Mouse (Mus musculus): ENCODE measurements around the gene Mgst2.

Mgst2 gene

DNA sequence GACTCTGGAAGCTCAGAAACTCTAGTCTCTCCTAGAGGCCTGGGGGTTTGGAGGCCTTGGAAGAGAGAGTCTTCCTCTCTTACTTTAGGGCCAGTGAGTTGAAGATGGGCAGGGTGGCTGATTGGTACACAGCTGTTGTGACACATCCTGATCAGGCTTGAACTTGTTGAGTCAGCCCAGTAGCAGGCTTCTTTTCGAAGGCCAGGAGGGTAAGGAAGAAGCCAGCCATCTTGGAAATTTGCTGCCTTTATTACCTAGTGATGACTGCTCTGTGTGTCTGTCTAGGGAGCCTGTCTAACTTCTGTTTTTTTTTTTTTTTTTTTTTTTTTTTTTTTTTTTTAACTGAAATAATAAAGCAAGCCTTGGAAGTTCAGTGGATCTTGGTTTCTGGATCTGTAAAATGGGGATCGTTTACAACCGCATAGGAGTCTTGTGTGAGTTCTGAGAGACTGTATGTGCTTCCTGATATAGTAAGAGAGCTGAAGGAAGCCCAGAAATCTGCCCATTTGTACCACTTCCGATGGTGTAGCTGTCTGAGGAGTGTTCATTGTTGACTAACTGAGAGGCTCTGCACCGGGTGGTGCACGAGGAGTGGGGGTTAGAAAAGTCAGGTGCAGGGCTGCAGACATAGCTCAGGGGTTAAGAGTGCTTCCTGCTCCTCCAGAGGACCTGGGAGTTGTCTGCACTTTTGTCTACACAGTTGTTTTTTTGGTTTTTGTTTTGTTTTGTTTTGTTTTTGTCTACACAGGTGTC lies 5.7 kb upstream of the Mgst2 start:
- DNase-seq (ENCODE audit: low spot score in 2 of 2): no peak

DNA sequence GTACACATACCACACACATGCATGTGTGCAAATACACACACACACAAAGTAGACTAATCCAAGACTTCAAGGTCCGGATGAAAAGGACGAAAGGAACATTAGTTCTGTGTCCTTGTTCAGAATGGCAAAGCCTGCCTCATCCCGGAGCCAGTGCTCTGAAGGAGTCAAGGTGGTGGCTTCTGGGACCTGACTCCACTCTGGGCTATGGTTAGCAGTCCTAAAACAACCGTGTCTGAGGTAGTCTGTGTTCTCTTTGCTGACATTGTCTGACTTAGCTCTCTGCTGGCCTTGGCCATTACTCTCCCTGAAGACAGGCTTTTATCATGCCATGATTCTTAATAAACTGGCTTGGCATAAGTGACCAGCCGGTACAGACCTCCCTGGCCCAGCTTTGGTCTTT lies 745 bp upstream of the Mgst2 start:
- no peak for DNase-seq (ENCODE audit: low spot score in 2 of 2)

DNA sequence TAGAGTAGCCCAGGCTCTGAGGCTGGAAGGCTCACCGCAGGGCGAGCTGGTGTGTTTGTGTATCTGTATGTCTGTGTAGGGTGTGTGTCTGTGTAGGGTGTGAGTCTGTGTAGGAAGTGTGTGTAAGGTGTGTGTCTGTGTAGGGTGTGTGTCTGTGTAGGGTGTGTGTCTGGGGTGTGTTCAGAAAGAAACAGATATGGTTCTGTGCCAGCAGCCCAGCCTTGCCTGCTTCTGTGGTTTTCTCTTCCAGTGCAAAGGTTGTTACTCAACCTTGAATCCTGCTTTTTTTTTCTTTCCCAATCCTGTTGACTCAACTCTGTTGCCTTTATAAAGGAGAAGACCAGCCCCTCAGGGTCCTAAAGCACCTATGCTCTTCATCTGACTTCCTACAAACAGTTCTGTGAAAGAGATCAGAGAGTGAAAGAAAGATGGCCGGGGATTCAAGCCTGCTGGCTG lies 689 bp downstream of the Mgst2 start:
- no peak for DNase-seq (ENCODE audit: low spot score in 2 of 2)

DNA sequence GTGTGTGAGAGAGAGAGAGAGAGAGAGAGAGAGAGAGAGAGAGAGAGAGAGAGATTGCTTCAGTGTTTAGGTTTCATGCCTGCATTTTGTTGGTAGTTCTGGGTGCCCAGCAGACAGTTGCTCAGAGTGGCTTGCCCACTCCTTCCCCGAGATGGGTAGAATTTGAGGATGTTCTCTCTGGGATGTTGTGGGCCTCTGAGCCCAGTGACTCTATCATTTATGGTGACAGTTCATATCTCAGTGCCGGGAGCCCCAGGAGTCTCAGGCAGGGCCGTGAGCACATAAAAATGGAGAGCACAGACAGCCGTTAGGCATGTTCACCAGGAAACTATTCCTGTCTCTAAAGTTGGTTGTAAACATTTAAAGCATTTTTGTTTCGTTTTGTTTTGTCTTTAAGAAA lies 1.2 kb downstream of the Mgst2 start:
- DNase-seq (ENCODE audit: low spot score in 2 of 2): no peak

DNA sequence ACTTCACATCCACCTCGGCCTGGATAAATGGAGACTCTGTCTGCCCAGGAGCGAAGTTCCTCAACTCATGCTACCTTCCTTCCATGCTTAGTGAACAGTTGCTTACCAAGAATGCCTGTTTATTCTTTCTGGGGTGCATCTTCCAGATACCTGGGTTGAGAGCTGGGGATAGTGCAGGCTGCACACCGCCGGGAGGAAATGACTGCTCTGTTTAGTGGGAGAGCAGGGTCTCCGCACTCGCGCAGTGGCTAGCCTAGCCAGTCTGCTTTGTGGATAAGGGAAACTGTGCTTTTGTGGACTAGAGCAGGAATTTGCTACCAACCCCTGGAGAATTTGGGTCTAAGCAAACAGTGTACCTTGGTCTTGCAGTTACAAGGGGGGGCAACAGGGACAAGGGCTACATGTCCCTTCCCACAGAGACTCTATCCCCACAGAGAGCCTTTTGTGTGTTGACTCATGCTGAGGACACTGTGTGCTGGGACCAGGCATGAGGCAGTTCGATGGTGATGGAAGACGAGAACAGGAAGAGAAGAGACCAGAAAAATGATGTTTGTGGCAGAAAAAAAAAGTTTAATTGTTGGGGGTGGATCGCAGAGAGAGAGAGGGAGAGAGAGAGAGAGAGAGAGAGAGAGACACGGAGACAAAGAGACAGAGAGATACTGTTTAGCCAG lies 1.9 kb downstream of the Mgst2 start:
- DNase-seq (ENCODE audit: low spot score in 2 of 2): peak in 1 of 2 experiments; percentile 67

DNA sequence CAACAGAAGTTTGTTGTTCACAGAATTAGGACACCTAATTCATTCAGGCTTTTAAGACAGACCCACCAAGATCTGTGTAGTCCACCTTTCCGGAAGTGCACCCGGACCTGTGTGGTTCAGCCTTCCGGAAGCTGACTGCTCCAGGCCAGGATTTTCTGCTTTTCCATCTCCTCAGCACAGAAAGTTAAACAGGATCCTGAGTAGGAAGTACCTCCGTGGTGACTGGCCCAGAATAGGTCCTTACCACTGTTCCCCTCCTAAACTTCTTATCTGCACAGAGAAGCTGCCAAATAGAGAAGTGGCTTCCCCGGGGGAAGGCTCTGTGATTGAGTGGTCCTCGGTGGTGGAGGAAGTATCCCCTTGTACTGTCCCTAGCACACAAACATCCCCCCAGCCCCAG lies 2.4 kb downstream of the Mgst2 start:
- DNase-seq (ENCODE audit: low spot score in 2 of 2): peak in 1 of 2 experiments; percentile 66

DNA sequence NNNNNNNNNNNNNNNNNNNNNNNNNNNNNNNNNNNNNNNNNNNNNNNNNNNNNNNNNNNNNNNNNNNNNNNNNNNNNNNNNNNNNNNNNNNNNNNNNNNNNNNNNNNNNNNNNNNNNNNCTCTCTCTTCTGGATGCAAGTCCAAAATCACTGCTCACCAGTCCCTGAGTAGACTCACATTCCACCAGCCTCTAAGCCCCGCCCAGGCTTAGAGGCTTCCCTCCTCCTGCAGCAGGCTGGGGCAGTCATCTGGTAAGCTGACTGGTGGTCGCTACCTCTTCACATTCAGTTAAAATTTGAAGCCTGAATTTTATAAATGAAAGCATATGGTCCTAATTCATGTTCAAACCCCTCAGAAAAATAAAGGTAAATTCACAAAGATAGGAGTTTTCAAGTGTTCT lies 8.4 kb downstream of the Mgst2 start:
- no peak for DNase-seq (ENCODE audit: low spot score in 2 of 2)

DNA sequence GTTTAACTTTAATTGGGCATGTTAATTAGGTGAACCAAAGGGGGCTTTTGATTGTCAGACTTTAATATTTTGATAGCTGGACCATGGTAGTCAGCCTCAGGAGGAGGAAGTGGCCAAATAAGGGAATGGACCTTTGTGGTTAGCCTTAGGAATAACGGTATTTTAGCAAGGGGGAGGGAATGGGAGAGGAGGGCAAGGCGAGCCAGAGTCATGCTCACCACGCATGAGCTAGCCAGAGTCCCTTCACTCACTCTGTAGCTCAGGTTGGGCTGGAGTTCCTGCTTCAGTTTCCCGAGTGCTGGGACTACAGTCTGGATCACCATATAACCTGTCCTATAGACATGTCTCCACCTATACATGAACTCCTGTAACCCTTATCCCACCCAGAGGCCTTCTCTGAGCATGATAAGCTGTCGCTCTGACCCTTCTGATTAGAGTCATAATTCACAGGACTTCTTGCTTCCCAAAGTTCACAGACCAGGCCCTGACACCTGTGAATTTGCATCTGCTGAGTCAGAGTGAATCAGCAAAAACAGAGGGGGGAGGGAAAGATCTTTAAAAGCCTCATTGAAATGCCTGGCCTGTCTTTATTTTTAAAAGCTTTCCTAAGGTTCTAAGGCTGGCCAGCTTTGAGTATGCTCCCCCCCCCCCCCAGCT lies 10.4 kb downstream of the Mgst2 start:
- DNase-seq (ENCODE audit: low spot score in 2 of 2): peak in 1 of 2 experiments; percentile 49

DNA sequence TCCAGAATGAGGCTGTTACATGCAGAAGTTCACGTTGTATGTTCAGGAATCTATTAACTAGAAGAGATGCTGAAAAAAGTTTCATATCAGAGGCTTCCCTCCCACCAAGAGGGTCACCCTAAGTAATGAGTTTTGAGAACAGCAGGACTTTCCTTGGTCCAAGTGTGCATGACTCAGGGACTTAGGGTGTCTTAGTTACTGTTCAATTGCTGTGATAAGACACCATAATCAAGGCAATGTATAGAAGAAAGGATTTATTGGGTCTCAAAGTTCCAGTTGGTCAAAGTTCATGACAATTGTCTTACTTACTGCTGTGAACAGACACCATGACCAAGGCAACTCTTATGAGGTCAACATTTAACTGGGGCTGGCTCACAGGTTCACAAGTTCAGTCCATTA lies 10.9 kb downstream of the Mgst2 start:
- no peak for DNase-seq (ENCODE audit: low spot score in 2 of 2)

DNA sequence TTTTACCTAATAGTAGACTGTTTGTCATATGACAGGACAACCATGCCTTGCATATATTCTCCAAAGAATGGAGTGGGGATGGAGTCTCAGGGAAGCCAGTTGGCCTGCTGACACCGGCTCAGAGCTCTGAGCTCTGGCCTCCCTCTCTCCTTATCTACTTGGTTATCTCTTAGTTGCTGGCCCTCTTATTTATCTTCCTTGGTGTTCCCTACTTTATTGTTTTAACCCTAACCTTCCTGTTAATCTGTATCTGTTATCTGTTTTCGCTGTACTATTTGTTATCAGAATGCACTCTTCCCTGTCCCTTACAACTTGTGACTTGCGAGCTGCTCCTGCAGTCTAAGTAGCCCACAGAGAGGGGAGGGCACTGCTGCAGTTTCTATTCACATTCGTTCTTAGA lies 12.5 kb downstream of the Mgst2 start:
- no peak for DNase-seq (ENCODE audit: low spot score in 2 of 2)

DNA sequence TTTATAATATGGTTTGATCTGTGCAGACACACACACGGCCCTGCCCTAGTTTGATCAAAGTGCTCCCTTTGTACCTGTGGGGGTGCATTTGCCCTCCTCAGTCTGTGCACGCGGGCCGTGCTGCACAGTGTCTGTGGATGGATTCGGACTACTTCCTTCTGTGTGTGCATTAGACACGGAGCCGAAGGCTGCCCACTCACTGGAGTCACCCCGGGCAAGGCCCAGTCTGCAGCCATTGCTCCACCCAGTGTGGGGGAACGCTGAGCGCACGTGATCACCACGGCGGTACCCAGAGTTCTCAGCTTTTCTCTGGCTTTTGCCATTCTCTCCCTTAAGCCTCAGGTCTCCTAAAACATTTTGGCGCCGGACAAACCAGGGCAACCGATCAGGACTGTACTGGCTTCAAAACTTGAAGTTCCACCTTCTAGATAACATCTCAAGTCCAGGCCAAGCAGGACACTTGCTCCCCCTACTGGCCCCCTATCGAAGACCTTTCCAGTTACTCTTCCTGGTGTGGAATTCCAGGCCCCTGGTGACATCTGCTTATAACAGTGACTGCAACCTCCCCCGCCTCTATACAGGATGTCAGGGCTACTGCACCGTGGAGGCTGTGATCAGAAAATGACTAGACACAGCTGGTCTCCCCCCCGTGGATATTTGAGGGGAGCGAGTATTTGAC lies 13.4 kb downstream of the Mgst2 start:
- DNase-seq (ENCODE audit: low spot score in 2 of 2): peak in 1 of 2 experiments; percentile 43

DNA sequence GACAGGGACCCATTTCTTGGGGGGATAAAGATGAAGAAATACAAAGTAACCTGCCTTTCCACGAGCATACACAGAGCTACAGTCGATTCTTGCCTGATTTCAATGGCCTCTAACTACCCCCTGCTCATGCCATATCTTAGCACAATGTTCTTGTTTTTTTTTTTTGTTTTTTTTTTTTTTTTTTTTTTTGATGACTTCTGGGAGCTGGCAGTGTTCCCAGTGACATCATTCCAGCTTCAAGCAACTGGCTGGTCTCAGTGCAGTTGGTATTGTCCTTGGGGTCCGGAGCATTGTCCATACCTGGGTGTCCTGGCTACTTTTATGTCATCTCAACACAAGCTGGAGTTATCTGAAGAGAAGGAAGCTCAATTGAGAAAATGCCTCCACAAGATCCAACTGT lies 14.8 kb downstream of the Mgst2 start:
- no peak for DNase-seq (ENCODE audit: low spot score in 2 of 2)

DNA sequence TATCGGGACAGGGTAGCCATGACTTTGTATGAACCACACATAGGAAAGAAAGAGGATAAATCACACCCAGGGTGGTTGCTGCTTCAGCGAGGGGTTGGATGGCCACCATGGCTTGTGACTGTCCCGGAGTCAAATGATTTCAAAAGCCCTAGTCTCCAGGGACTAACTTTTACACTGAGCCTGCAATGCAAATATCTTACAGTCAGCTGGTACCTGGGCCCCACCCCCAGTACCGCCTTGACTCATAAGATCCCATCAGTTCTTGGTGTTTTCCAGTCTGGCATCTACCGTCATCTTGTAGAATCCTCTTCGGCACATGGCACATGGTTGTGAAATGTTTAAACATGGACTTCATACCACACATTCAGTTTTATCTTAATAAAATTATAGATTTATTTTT lies 25.4 kb downstream of the Mgst2 start:
- no peak for DNase-seq (ENCODE audit: low spot score in 2 of 2)

DNA sequence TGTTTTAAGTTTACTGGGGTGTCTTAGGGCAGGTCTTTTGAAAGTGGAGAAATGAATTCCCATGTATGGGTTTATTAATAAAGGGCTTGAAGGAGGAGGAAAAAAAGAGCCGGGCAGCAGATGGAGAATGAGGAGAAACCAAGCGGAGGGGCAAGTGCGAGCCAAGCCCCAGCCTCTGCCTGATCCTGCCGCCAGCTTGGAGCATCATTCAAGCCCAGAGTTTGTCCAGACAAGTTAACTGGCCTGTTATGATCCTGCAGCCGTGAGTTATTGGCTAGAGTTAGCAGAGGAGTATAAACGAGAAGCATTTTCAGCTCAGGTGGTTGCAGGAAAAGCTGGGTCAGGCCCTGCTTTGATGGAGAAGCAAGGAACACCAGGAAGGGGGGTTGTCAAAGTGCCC lies 26.2 kb downstream of the Mgst2 start:
- DNase-seq (ENCODE audit: low spot score in 2 of 2): no peak

DNA sequence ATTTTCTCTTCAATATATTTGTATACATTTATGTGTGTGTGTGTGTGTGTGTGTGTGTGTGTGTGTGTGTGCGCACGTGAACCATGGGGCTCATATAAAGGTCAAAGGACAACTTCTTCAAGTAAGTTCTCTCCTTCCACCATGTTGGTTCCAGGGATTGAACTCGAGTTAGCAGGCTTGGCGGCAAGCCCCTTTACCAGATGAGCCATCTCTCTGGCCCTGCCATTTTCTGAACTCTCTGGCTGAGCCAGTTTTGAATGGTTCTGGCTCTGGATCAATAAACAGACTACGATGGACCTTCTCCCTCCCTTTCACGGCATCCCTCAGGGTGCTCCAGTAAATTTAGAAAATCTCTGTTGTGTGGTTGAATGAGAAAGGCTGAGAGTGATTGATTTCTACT lies 26.6 kb downstream of the Mgst2 start:
- DNase-seq (ENCODE audit: low spot score in 2 of 2): no peak

DNA sequence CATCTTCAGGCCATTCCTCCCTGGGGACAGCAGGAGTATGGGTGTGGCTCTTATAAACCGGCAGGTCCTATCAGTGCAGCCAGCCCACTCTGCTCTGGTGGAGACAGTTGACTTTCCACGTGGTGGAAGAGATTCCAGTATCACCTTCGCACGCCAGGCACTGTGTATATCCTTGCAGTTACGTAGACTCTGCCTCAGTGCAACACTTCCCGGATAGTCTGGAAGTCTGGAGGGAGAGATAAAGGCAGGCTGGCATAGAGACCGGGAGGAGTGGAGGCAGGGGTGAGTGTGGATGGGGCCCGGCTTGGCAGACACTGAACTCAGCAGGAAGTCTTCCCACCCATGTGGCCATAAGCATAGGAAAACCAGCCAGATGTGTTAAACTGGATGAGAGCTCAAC lies 28.6 kb downstream of the Mgst2 start:
- DNase-seq (ENCODE audit: low spot score in 2 of 2): peak in 1 of 2 experiments; percentile 33

DNA sequence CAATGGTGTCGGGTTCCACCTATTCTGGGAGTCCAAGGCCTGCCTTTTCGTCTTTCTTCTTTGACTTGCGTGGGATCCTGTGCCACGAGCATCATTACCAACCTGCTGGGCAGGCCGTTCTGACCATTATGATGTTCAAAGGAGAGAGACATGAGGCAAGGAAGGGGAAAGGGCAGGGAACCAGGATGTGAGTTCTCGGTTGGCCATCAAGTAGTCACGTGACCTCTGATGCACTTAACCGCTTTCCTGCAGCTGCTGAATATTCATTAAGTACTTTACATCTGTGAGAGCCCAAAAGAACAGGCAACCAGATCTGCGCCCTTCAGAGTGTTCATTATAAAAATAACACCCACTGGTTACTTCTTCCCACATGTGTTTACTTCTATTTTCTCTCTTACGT lies 33.0 kb downstream of the Mgst2 start:
- no peak for DNase-seq (ENCODE audit: low spot score in 2 of 2)

DNA sequence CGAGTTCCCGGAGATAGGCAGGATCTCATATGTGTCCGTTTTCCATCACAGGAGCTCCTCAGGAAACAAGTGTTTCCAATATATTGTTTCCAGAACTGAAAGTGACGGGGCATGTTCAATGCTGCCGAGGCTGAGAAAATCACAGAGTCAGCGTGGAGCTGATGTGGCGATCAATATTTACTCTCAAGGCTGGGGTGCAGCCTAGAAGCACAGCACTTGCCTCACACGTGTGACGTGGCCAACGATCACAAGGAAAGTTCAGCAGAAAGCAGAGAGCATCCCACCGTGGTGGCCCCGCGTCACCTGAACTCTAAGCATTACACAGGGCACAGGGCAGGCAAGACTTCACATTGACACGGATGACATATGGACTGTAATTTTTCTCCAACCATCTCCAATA lies 34.4 kb downstream of the Mgst2 start:
- DNase-seq (ENCODE audit: low spot score in 2 of 2): no peak

DNA sequence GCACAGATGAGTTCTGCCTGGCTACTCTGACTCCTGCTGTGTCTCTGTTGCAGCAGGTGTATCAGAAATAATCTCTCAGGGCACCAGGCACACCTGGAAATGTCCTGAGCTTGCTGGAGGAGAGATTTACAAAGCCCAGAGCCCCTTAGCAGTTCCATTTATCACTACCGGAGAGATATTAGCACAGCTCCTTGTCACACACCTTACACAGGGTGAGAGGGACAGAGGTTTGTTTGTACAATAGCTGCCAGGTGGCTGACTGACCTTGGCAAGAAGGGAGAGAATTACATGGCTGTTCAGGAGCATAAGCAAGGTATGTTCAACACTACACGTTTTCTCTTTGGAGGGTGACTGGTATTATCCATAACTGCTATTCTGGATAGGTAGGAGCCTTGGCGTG lies 35.6 kb downstream of the Mgst2 start:
- no peak for DNase-seq (ENCODE audit: low spot score in 2 of 2)

DNA sequence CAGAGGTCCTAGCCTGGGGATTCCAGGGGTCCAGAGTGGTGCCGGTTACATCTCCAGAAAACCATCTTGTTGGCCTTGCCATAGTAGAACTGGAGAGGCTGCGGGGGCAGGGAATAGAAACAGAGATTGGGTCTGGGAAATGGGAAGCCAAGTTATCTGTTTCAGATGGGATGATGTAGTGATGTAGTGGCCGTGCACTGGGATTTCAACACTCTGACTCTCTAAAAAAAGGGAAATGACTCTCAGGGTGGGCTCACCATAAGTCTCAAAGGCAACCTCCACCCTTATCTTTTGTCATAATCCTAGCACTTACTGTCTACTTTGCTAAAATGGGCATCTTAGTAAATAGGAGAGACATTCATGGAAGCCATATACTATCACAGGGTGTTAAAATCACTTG lies 37.8 kb downstream of the Mgst2 start:
- DNase-seq (ENCODE audit: low spot score in 2 of 2): no peak

DNA sequence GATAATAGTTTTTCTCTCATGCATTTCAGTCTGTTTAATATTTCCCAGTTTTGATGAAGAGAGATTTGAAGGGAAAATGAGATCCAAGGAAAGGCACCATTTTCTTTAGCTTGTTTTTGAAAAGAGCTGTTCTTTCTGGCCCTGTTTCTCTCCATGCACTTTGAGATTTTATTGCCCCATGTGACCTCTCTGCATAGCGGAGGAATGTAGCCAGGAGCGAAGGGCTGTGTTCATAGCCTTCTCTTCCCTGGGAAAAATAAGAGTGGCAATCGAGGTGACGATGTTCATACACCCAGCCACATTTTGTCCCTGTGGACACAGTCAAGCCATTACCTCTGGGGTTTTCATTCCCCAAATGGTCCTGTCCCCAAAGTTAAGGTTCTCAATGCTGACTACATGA lies 40.0 kb downstream of the Mgst2 start:
- no peak for DNase-seq (ENCODE audit: low spot score in 2 of 2)

DNA sequence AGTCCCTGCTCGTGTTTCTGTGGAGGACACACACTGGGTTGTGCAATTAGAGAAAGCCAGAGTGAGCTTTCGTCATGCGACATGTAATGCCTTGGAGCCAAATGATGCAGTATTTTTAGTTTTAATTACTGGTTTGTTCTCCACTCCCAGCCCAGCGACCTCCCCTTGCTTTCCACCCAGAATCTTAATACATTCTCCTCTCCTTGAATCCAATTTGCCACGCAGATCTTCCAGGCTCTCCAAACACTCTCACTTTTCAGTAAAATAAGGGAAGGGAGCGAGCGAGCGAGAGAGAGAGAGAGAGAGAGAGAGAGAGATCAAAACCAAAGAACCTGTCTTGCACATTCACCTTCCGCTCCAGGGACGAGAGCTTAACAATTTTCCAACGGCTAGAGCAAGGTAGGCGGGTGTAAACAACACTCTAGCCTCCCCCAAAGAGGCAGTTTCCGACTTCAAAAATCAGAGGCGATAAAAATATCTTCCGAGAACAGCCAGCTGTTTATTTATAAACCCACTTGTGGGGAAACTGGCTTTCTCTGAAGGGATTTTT lies 40.6 kb downstream of the Mgst2 start:
- no peak for DNase-seq (ENCODE audit: low spot score in 2 of 2)

Data from spleen, postnatal 4 days (tissue).